In genomic region chr13:86571901-86572300, GRCm38 (mm10) we compare ENCODE assay signal across 23 mouse cellular contexts.
"Had no signal": no experiment of that assay in that cellular context is flagged by ENCODE, and none has a peak within 500 bp of the region (broad histone marks: within the 10 kb centered on the region; RNA-seq: fewer than 3 reads in every experiment).

No protein-coding gene starts in this region.

- DNase-seq: cerebellum, postnatal 10 days; cerebellum, postnatal 25 days; cerebellum, postnatal 36 days; embryo, embryonic 11 days; forebrain, postnatal 0 days; gastrocnemius, adult 2 months; gastrocnemius, postnatal 10 days; gastrocnemius, postnatal 14 days; gastrocnemius, postnatal 25 days; gastrocnemius, postnatal 36 days; heart, adult 11 months; heart, adult 18-20 months; heart, adult 2 months had no signal

- H3K27ac ChIP-seq: embryonic facial prominence, embryonic 12.5 days; embryonic facial prominence, embryonic 13.5 days; embryonic facial prominence, embryonic 15.5 days; forebrain, embryonic 10.5 days; forebrain, embryonic 12.5 days; forebrain, embryonic 13.5 days; forebrain, embryonic 15.5 days; gastrocnemius, adult 2 months; heart, adult 2 months; heart, embryonic 10.5 days had no signal

- H3K4me3 ChIP-seq: embryonic facial prominence, embryonic 12.5 days; embryonic facial prominence, embryonic 13.5 days; embryonic facial prominence, embryonic 15.5 days; erythroblast, embryonic 14.5 days; forebrain, embryonic 10.5 days; forebrain, embryonic 12.5 days; forebrain, embryonic 13.5 days; forebrain, embryonic 15.5 days; gastrocnemius, adult 2 months; heart, adult 2 months; heart, embryonic 10.5 days; heart, embryonic 12.5 days had no signal

- H3K27me3 ChIP-seq: embryonic facial prominence, embryonic 12.5 days; embryonic facial prominence, embryonic 13.5 days; embryonic facial prominence, embryonic 15.5 days; forebrain, embryonic 12.5 days; forebrain, embryonic 13.5 days; forebrain, embryonic 15.5 days; heart, embryonic 12.5 days had no signal

- H3K36me3 ChIP-seq: embryonic facial prominence, embryonic 12.5 days; embryonic facial prominence, embryonic 13.5 days; embryonic facial prominence, embryonic 15.5 days; forebrain, embryonic 10.5 days; forebrain, embryonic 12.5 days; forebrain, embryonic 15.5 days; heart, embryonic 10.5 days; heart, embryonic 12.5 days had no signal

- H3K9me3 ChIP-seq: embryonic facial prominence, embryonic 12.5 days; embryonic facial prominence, embryonic 13.5 days; embryonic facial prominence, embryonic 15.5 days; forebrain, embryonic 10.5 days; forebrain, embryonic 12.5 days; forebrain, embryonic 13.5 days; forebrain, embryonic 15.5 days; heart, embryonic 10.5 days; heart, embryonic 12.5 days had no signal

- H3K4me1 ChIP-seq: embryonic facial prominence, embryonic 12.5 days; embryonic facial prominence, embryonic 13.5 days; embryonic facial prominence, embryonic 15.5 days; forebrain, embryonic 10.5 days; forebrain, embryonic 12.5 days; forebrain, embryonic 13.5 days; forebrain, embryonic 15.5 days; heart, embryonic 10.5 days; heart, embryonic 12.5 days had no signal
